Mouse (Mus musculus) heart, adult 9 months (tissue): Measurements from ENCODE around the gene Gm10340.
"Not testable (repeated sequence)": the region's sequence is repeated elsewhere in the genome, so short reads cannot be mapped to it uniquely, and the experiment has no call there.

Experiments
- DNase-seq, 2 experiments: peaks; one replicate each; pipeline ENCODE4 v3.0.0; 2022; ENCODE audit warnings: low spot score in 2 of 2

Gm10340 gene

DNA sequence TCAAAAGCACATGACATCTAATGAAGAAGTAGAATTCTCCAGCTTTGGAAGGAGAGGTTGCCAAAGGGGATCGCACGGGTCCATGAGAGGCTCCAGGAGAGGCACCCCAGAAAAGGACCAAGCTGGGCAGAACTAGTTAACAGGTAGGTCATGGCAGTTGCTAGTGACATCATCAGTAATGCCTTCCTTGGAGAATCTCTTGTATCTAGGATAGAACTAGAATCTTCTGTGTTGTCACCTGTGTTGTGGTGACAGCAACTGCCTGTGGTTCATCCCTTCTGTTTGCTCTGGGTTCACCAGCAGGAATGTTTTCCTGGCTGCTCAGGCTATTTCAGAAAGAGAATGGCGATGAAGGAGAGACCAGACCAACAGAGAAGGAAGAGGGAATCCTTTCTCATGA, at the start of gene Gm10340:
Gene Gm10340 (plus strand): TSS at position 301 of the 400 bp plus-strand sequence.
- not testable (repeated sequence) for DNase-seq

DNA sequence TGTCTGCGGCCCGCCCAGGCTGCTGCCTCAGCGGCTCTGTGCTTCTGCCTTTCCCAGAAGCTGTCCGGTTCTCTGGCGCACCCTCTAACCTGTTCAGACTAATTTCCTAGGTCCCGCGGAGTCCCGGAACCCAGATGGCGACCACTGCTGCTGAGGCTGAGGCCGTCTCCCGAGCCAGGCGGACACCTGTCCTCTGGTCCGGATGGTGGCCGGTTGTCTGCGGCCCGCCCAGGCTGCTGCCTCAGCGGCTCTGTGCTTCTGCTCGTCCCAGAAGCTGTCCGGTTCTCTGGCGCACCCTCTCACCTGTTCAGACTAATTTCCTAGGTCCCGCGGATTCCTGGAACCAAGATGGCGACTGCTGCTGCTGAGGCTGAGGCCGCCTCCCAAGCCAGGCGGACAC, 17.7 kb upstream of the Gm10340 start:
- peak; percentile 7 to 12 for DNase-seq

DNA sequence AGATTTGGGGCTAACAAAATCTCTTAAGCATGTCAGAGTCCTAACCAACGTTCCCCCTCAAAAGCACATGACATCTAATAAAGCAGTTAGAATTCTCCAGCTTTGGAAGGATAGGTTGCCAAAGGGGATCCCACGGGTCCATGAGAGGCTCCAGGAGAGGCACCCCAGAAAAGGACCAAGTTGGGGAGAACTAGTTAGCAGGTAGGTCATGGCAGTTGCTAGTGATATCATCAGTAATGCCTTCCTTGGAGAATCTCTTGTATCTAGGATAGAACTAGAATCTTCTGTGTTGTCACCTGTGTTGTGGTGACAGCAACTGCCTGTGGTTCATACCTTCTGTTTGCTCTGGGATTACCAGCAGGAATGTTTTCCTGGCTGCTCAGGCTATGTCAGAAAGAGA, 54.2 kb downstream of the Gm10340 start, which contains the start of gene Gm5795:
Gene Gm5795 (plus strand): TSS at position 301 of the 400 bp plus-strand sequence.
- not testable (repeated sequence) for DNase-seq
